In the genomic region with DNA sequence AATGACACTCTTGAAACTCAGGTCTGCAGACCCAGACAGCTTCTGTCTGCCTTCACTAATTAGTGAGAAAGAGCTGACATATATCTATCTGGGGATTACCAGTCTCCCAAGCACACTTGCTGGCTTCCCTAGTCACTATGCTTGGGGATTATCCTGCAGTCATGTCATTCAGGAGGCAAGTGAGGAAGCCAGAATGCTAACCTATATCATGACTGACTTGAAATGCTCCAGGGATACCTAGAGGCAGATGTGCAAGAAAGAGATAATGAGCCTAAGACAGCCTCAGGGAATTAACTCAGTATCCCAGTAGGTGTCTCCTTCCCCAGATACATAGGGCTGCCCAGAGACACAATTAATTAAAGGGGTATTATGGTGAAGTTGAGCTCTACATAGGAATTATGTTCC, we compare ENCODE assay signal across 16 mouse cellular contexts.
"Had no signal": no experiment of that assay in that cellular context is flagged by ENCODE, and none has a peak within 500 bp of the region (broad histone marks: within the 10 kb centered on the region; RNA-seq: fewer than 3 reads in every experiment).

No protein-coding gene starts in this region.

- ATAC-seq: intestine, postnatal 0 days; liver, postnatal 0 days had no signal

- H3K9me3 ChIP-seq: limb, embryonic 12.5 days; liver, embryonic 13.5 days; lung, embryonic 15.5 days; megakaryocyte, embryonic 14.5 days; neural tube, embryonic 12.5 days; stomach, embryonic 15.5 days had no signal

- DNase-seq: kidney, adult 8-10 months; kidney, postnatal 25 days; liver; liver, embryonic 13.5 days; liver, postnatal 0 days; lung, postnatal 14 days; thymus, adult 2 months; thymus, postnatal 25 days had no signal

- H3K9ac ChIP-seq: limb, embryonic 12.5 days; liver, embryonic 13.5 days; liver, postnatal 0 days; lung, embryonic 15.5 days; neural tube, embryonic 12.5 days; stomach, embryonic 15.5 days had no signal

- H3K4me3 ChIP-seq: layer of hippocampus, adult 2 months; limb, embryonic 12.5 days; liver, embryonic 13.5 days; lung, embryonic 15.5 days; megakaryocyte, embryonic 14.5 days; neural tube, embryonic 12.5 days; stomach, embryonic 15.5 days had no signal

- H3K4me1 ChIP-seq: limb, embryonic 12.5 days; liver, embryonic 13.5 days; lung, embryonic 15.5 days; megakaryocyte, embryonic 14.5 days; neural tube, embryonic 12.5 days; stomach, embryonic 15.5 days had no signal

- H3K27ac ChIP-seq: layer of hippocampus, adult 2 months; limb, embryonic 12.5 days; liver, embryonic 13.5 days; lung, embryonic 15.5 days; macrophage; neural tube, embryonic 12.5 days; stomach, embryonic 15.5 days had no signal

- H3K27me3 ChIP-seq: limb, embryonic 12.5 days; liver, embryonic 13.5 days; lung, embryonic 15.5 days; megakaryocyte, embryonic 14.5 days; neural tube, embryonic 12.5 days; stomach, embryonic 15.5 days had no signal

- H3K36me3 ChIP-seq: limb, embryonic 12.5 days; liver, embryonic 13.5 days; lung, embryonic 15.5 days; neural tube, embryonic 12.5 days; stomach, embryonic 15.5 days had no signal

- H3K4me2 ChIP-seq: limb, embryonic 12.5 days; liver, embryonic 13.5 days; lung, embryonic 15.5 days; neural tube, embryonic 12.5 days; stomach, embryonic 15.5 days had no signal
